Mouse (Mus musculus): ENCODE results near the gene Edf1. TPM values are rescaled to one million over a fixed set of nuclear protein-coding genes. Genes with fewer than 3 reads are reported as not detected.

Edf1 gene
- polyA plus RNA-seq (2014; fragmentation: Nextera tagmentation; extraction: Ambion mirVana): 282 and 295 TPM in 2 replicates

GRCm38 (mm10) chr2:25557221-25557963 lies at the start of gene Edf1:
Gene Edf1, plus strand, starts transcription at chr2:25557847.
- Histone ChIP-seq H3K4me1 (ENCODE audit: insufficient read depth) (peaks cover 11% of the 10 kb centered on the region), H3K27me3 (ENCODE audit: insufficient read depth, low read length) (no peaks in the 10 kb centered on the region), H3K4me3 (ENCODE audit: low read depth, low read length) (peak within 1 kb of the TSS; percentile 93), H3K36me3 (ENCODE audit: insufficient read depth) (peaks cover 27% of the 10 kb centered on the region), H3K27ac (ENCODE audit: low read depth) (peak within 1 kb of the TSS; percentile 69), H3K9ac (peak within 1 kb of the TSS; percentile 84), H3K4me2 (peak within 1 kb of the TSS; percentile 93), H3K9me3 (ENCODE audit: low read depth, low read length) (no peaks in the 10 kb centered on the region)
- TF ChIP-seq CTCF (IDR thresholded peaks at IDR 0.05; ENCODE audit: low read depth): no peak
- WGBS: under 1% methylated on average over 61 of the region's 61 CpGs
- DNase-seq (peak; percentile 97), ATAC-seq (ENCODE audit: insufficient read depth) (peak; percentile 98)

- Histone ChIP-seq H3K4me2 (no peak overlapping the region), H3K27ac (ENCODE audit: low read depth) (no peak overlapping the region), H3K4me3 (ENCODE audit: low read depth, low read length) (no peak overlapping the region), H3K27me3 (ENCODE audit: insufficient read depth, low read length) (no peaks in the 10 kb centered on the region), H3K9ac (no peak overlapping the region), H3K9me3 (ENCODE audit: low read depth, low read length) (no peaks in the 10 kb centered on the region), H3K4me1 (ENCODE audit: insufficient read depth) (no peaks in the 10 kb centered on the region), H3K36me3 (ENCODE audit: insufficient read depth) (peaks cover 6% of the 10 kb centered on the region)
- TF ChIP-seq CTCF (IDR thresholded peaks at IDR 0.05; ENCODE audit: low read depth): 0 out of 2 replicates have a peak, but pooled peaks have one; percentile 21
- ATAC-seq (ENCODE audit: insufficient read depth) (no peak), DNase-seq (peak; percentile 27)
- 56% methylated on average over 3 of the region's 3 CpGs for WGBS
These were observed 47.7 kb upstream of the Edf1 start for GRCm38 (mm10) chr2:25509912-25510311.

- Histone ChIP-seq H3K9me3 (ENCODE audit: low read depth, low read length) (no peaks in the 10 kb centered on the region), H3K27me3 (ENCODE audit: insufficient read depth, low read length) (no peaks in the 10 kb centered on the region), H3K4me2 (no peak overlapping the region), H3K27ac (ENCODE audit: low read depth) (no peak overlapping the region), H3K9ac (no peak overlapping the region), H3K4me1 (ENCODE audit: insufficient read depth) (no peaks in the 10 kb centered on the region), H3K36me3 (ENCODE audit: insufficient read depth) (peaks cover 96% of the 10 kb centered on the region), H3K4me3 (ENCODE audit: low read depth, low read length) (no peak overlapping the region)
- DNase-seq (no peak), ATAC-seq (ENCODE audit: insufficient read depth) (no peak)
- WGBS: 82% methylated on average over 9 of the region's 9 CpGs
- TF ChIP-seq CTCF (IDR thresholded peaks at IDR 0.05; ENCODE audit: low read depth): no peak
These were observed 30.9 kb upstream of the Edf1 start for GRCm38 (mm10) chr2:25526510-25527302.

- no peak for TF ChIP-seq CTCF (IDR thresholded peaks at IDR 0.05; ENCODE audit: low read depth)
- H3K4me2 ChIP-seq: no peak overlapping the region
- DNase-seq: no peak
- no peak overlapping the region for H3K27ac ChIP-seq (ENCODE audit: low read depth)
- WGBS: 93% methylated on average over 2 of the region's 2 CpGs
- no peak overlapping the region for H3K4me3 ChIP-seq (ENCODE audit: low read depth, low read length)
- no peaks in the 10 kb centered on the region for H3K27me3 ChIP-seq (ENCODE audit: insufficient read depth, low read length)
- H3K4me1 ChIP-seq (ENCODE audit: insufficient read depth): no peaks in the 10 kb centered on the region
- ATAC-seq (ENCODE audit: insufficient read depth): no peak
- H3K36me3 ChIP-seq (ENCODE audit: insufficient read depth): peaks cover 86% of the 10 kb centered on the region
- no peak overlapping the region for H3K9ac ChIP-seq
- H3K9me3 ChIP-seq (ENCODE audit: low read depth, low read length): no peaks in the 10 kb centered on the region
These were observed 23.9 kb upstream of the Edf1 start for GRCm38 (mm10) chr2:25533707-25534106.

GRCm38 (mm10) chr2:25534178-25534865 lies 23.3 kb upstream of the Edf1 start:
- no peaks in the 10 kb centered on the region for H3K4me1 ChIP-seq (ENCODE audit: insufficient read depth)
- H3K4me3 ChIP-seq (ENCODE audit: low read depth, low read length): no peak overlapping the region
- H3K4me2 ChIP-seq: no peak overlapping the region
- DNase-seq (no peak), ATAC-seq (ENCODE audit: insufficient read depth) (no peak)
- H3K9me3 ChIP-seq (ENCODE audit: low read depth, low read length): no peaks in the 10 kb centered on the region
- no peaks in the 10 kb centered on the region for H3K27me3 ChIP-seq (ENCODE audit: insufficient read depth, low read length)
- WGBS: 89% methylated on average over 3 of the region's 3 CpGs
- H3K36me3 ChIP-seq (ENCODE audit: insufficient read depth): peaks cover 83% of the 10 kb centered on the region
- no peak for TF ChIP-seq CTCF (IDR thresholded peaks at IDR 0.05; ENCODE audit: low read depth)
- no peak overlapping the region for H3K27ac ChIP-seq (ENCODE audit: low read depth)
- H3K9ac ChIP-seq: no peak overlapping the region

- no peak overlapping the region for H3K9ac ChIP-seq
- WGBS: 87% methylated on average over 2 of the region's 2 CpGs
- no peak overlapping the region for H3K27ac ChIP-seq (ENCODE audit: low read depth)
- H3K27me3 ChIP-seq (ENCODE audit: insufficient read depth, low read length): no peaks in the 10 kb centered on the region
- H3K4me1 ChIP-seq (ENCODE audit: insufficient read depth): no peaks in the 10 kb centered on the region
- H3K9me3 ChIP-seq (ENCODE audit: low read depth, low read length): no peaks in the 10 kb centered on the region
- no peak for TF ChIP-seq CTCF (IDR thresholded peaks at IDR 0.05; ENCODE audit: low read depth)
- peaks cover 78% of the 10 kb centered on the region for H3K36me3 ChIP-seq (ENCODE audit: insufficient read depth)
- ATAC-seq (ENCODE audit: insufficient read depth) (no peak), DNase-seq (no peak)
- H3K4me2 ChIP-seq: no peak overlapping the region
- H3K4me3 ChIP-seq (ENCODE audit: low read depth, low read length): no peak overlapping the region
These were observed 22.8 kb upstream of the Edf1 start for GRCm38 (mm10) chr2:25534866-25535182.

- 79% methylated on average over 8 of the region's 8 CpGs for WGBS
- no peak overlapping the region for H3K27ac ChIP-seq (ENCODE audit: low read depth)
- no peak overlapping the region for H3K9ac ChIP-seq
- H3K36me3 ChIP-seq (ENCODE audit: insufficient read depth): peaks cover 61% of the 10 kb centered on the region
- TF ChIP-seq CTCF (IDR thresholded peaks at IDR 0.05; ENCODE audit: low read depth): no peak
- H3K9me3 ChIP-seq (ENCODE audit: low read depth, low read length): no peaks in the 10 kb centered on the region
- no peaks in the 10 kb centered on the region for H3K27me3 ChIP-seq (ENCODE audit: insufficient read depth, low read length)
- no peak overlapping the region for H3K4me3 ChIP-seq (ENCODE audit: low read depth, low read length)
- H3K4me1 ChIP-seq (ENCODE audit: insufficient read depth): no peaks in the 10 kb centered on the region
- no peak overlapping the region for H3K4me2 ChIP-seq
- DNase-seq (no peak), ATAC-seq (ENCODE audit: insufficient read depth) (no peak)
These were observed 21.1 kb upstream of the Edf1 start for GRCm38 (mm10) chr2:25536531-25536930.

Measured in lung, embryonic 14.5 days (tissue).